Mouse (Mus musculus): ENCODE data around the gene Rnf141. TPM values are rescaled to one million over a fixed set of nuclear protein-coding genes. Genes with fewer than 3 reads are reported as not detected.
A peak's percentile ranks its signal among the peaks of the same experiment; 100 is the strongest.

Gene Rnf141
- polyA plus RNA-seq, 1 experiment from 2014 or later, result 18.3 TPM

DNA sequence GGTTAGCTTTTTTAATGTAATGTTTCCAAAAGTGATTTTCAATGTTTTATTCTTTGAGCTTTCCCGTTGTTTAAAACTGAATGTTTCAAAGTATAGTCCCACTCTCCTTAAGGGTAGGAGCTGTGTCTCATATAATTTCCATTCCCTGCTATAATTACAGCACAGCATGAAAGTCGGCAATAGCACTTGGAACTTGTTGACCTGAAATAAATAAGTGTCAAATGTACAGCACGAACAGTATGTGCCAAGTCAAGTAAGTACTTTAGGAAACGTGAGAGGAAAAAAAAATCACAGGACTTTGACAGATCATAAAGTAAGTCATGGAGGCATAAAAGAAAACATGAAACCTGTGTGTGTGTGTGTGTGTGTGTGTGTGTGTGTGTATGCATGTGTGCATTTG lies 22.2 kb downstream of the Rnf141 start:
- 75% methylated on average over 4 of the region's 4 CpGs for WGBS
- no peaks in the 10 kb centered on the region for H3K4me1 ChIP-seq
- DNase-seq (ENCODE audit: low spot score), result no peak
- H3K27ac ChIP-seq, result no peak overlapping the region
- H3K9me3 ChIP-seq (replicated peaks), result no peaks in the 10 kb centered on the region
- H3K4me3 ChIP-seq, result no peak overlapping the region
- H3K27me3 ChIP-seq (ENCODE audit: low read depth, poor library complexity, severe bottlenecking), result no peaks in the 10 kb centered on the region
- peaks cover 34% of the 10 kb centered on the region for H3K36me3 ChIP-seq

DNA sequence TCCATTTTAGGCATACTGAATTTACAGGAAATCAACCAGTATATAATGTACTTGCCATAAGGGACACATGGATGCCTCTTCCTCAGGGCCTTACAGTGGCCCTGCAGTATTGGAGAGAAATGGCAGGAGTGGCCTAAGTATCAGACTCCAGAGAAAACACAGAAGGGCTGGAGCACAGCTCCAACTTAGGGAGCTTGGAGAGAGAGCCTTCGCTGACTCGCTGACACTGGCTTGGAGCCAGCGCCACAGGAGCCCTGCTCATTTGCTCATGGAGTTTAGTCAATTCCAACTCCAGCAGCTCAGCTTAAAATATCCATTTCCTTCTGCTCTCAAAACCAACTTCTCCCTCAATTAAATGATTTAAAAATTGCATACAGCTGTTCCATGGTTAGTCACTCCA lies 22.6 kb downstream of the Rnf141 start:
- Histone ChIP-seq H3K9me3 (replicated peaks) (no peaks in the 10 kb centered on the region), H3K27ac (no peak overlapping the region), H3K4me1 (no peaks in the 10 kb centered on the region), H3K36me3 (peaks cover 32% of the 10 kb centered on the region), H3K27me3 (ENCODE audit: low read depth, poor library complexity, severe bottlenecking) (no peaks in the 10 kb centered on the region), H3K4me3 (no peak overlapping the region)
- no peak for DNase-seq (ENCODE audit: low spot score)
- whole genome bisulfite sequencing, result 91% methylated on average over 3 of the region's 3 CpGs

DNA sequence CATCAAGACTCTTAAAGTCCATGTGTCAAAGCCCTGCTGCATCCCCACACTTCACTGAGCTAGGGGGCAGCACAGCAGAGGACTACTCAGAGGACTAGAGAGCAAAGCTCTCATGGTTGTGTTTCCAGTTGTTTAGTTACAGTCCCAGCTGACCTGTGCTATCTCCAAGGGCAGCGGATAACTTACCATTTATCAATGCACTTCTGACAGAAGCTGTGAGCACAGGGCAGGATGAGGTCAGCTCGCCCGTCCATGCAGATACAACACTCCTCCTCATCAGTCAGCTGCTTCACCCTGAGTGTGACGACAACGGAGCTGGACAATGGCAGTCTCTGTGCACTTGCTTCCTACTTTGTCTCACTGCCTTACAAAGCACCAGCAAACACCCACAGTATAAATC lies 23.2 kb downstream of the Rnf141 start:
- H3K27me3 ChIP-seq (ENCODE audit: low read depth, poor library complexity, severe bottlenecking), result no peaks in the 10 kb centered on the region
- WGBS, result 56% methylated on average over 5 of the region's 5 CpGs
- no peaks in the 10 kb centered on the region for H3K9me3 ChIP-seq (replicated peaks)
- no peaks in the 10 kb centered on the region for H3K4me1 ChIP-seq
- DNase-seq (ENCODE audit: low spot score), result no peak
- peaks cover 32% of the 10 kb centered on the region for H3K36me3 ChIP-seq
- H3K4me3 ChIP-seq, result no peak overlapping the region
- no peak overlapping the region for H3K27ac ChIP-seq

DNA sequence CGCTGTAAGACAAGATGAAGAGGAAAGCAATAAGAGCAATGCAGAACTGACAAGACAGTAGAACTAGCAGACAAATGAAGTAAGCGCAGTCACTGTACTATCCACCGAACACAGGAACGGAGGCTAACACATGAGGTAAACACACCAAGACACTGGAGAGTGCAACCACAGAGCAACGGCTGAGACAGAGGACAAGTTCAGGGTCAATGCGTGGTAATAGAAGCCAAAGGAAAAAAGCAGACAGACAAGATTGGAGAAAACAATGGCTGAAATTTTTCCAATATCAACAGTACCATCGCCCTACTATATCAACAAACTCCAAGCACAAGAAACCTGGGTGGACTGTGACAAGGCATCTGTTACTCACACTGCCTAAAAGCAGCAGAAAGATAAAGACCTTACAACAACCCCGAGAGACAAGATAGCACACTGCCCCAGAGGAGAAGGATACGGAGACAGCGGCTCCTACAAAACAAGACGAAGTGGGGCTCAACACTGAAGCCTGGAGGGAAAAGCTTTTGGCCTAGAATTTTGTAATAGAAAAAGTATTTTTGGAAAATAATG lies 25.4 kb downstream of the Rnf141 start:
- no peak overlapping the region for H3K27ac ChIP-seq
- 88% methylated on average over 11 of the region's 11 CpGs for WGBS

DNA sequence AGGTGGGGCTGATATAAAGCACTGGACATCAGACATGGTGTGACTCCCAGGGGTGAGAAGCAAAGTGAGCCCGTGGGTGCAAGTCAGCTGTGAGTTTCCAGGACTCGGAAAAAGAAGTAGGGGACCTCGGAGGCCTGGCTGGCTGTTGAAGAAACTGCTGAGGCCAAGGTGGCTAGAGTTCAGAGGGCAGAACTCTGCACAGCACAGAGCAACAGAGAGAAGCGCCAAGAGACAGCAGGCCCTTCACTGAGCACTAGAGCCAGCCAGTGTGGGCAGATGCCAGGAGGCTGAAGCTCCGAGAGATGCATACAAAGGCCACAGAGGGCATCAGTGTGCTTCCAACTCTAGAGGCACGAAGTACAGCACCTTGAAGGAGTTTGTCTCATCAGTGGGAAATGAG lies 26.1 kb downstream of the Rnf141 start:
- Histone ChIP-seq H3K4me3 (no peak overlapping the region), H3K36me3 (peaks cover 12% of the 10 kb centered on the region), H3K27me3 (ENCODE audit: low read depth, poor library complexity, severe bottlenecking) (no peaks in the 10 kb centered on the region), H3K27ac (no peak overlapping the region), H3K9me3 (replicated peaks) (no peaks in the 10 kb centered on the region), H3K4me1 (peaks cover 2% of the 10 kb centered on the region; the same call in 1 of the 2 replicates)
- no peak for DNase-seq (ENCODE audit: low spot score)
- 83% methylated on average over 6 of the region's 6 CpGs for WGBS

More for the DNA sequence above, 25.4 kb downstream of the Rnf141 start:
- Histone ChIP-seq H3K36me3 (peaks cover 19% of the 10 kb centered on the region), H3K27me3 (ENCODE audit: low read depth, poor library complexity, severe bottlenecking) (no peaks in the 10 kb centered on the region), H3K4me3 (no peak overlapping the region), H3K9me3 (replicated peaks) (no peaks in the 10 kb centered on the region), H3K4me1 (peaks cover 2% of the 10 kb centered on the region; the same call in 1 of the 2 replicates)
- no peak for DNase-seq (ENCODE audit: low spot score)

DNA sequence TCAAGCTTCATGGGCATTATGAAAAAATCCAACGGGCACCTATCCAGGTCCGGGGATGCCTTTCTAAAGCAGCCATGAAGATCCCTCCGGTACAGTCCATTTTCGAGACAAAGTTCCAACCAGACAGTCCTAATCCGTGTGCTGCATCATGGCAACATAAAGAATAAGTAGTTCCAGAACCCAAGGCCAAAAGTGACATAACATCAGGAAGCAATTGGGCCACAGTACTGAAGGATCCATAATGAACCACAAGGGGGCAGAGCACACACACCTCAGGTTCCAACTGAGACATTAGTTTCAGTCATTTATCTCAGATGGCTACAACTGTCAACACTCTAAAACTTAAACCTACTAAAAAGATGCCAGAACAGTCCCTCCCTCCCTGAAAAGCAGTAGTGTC lies 28.2 kb downstream of the Rnf141 start:
- 73% methylated on average over 5 of the region's 5 CpGs for WGBS
- DNase-seq (ENCODE audit: low spot score), result peak; percentile 54

DNA sequence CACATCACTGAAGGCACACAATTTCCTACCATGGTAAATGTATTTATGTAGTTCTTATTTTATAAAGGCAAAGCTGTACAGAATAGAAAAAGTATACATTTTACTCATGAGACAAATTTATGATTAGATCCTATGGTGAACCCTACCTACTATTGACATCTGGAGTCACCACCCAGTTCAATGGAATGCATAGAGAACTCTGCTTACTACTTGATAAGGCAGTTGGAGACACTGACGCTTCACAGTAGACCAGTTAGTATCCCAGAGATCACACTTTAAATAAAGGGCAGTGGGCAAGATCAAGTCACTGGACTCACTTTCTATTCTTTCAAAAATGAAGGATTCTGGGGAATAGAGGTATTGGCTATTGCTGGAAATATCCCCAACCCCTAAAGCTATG lies 30.3 kb downstream of the Rnf141 start:
- no peak overlapping the region for H3K27ac ChIP-seq
- DNase-seq (ENCODE audit: low spot score), result no peak
- peaks cover 9% of the 10 kb centered on the region; the same call in 1 of the 2 replicates for H3K4me1 ChIP-seq
- H3K27me3 ChIP-seq (ENCODE audit: low read depth, poor library complexity, severe bottlenecking), result no peaks in the 10 kb centered on the region
- H3K36me3 ChIP-seq, result peaks cover 8% of the 10 kb centered on the region
- H3K4me3 ChIP-seq, result no peak overlapping the region
- H3K9me3 ChIP-seq (replicated peaks), result no peaks in the 10 kb centered on the region
- 91% methylated on average over 1 of the region's 1 CpGs for WGBS

More for the DNA sequence above, 28.2 kb downstream of the Rnf141 start:
- H3K27ac ChIP-seq, result no peak overlapping the region
- peaks cover 2% of the 10 kb centered on the region; the same call in 1 of the 2 replicates for H3K4me1 ChIP-seq
- H3K36me3 ChIP-seq, result peaks cover 10% of the 10 kb centered on the region
- H3K27me3 ChIP-seq (ENCODE audit: low read depth, poor library complexity, severe bottlenecking), result no peaks in the 10 kb centered on the region
- H3K9me3 ChIP-seq (replicated peaks), result no peaks in the 10 kb centered on the region
- no peak overlapping the region for H3K4me3 ChIP-seq

DNA sequence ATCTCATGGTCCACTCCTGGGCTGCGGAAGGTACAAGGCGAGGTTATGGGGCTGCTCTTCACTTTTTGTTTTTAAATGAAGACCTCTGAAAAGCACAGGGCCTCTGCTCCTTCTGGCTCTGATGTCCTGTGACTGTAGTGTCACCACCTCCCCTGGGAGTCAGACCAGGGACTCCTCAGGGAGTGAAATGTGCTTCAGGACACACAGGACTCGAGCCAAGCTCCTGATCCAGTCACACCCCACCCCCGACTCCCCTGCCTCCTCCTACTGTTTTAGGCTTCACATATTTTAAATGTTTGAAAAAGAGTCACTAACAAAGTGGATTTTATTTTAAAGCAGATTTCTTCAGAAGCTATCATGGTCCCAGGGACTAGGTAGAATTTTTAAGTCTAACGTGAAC lies 32.7 kb downstream of the Rnf141 start:
- WGBS, result 87% methylated on average over 5 of the region's 5 CpGs

DNA sequence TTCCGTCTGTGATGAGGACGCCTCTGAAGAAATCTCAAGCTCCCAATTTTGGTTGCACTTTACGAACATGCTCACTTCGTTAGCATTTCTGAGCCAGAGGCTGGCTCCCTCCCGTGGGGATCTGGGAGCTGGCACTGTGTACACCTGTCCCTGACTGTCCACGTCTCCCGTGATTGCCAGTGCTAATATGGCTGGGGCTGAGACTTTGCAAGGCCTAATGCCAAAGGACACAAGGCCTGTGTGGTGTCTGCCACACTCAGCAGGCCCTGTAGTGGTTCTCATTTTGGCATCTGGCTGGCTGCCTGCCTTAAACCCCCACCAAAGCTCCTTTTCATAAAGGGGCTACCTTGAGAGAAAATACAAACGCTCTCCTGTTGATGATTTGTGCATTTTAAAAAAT lies 33.3 kb downstream of the Rnf141 start:
- DNase-seq (ENCODE audit: low spot score), result no peak
- peaks cover 8% of the 10 kb centered on the region for H3K36me3 ChIP-seq
- H3K4me1 ChIP-seq, result peaks cover 10% of the 10 kb centered on the region; the same call in 1 of the 2 replicates
- H3K4me3 ChIP-seq, result no peak overlapping the region
- no peak overlapping the region for H3K27ac ChIP-seq
- no peaks in the 10 kb centered on the region for H3K9me3 ChIP-seq (replicated peaks)
- H3K27me3 ChIP-seq (ENCODE audit: low read depth, poor library complexity, severe bottlenecking), result no peaks in the 10 kb centered on the region
- 90% methylated on average over 8 of the region's 8 CpGs for WGBS

More for the DNA sequence above, 32.7 kb downstream of the Rnf141 start:
- Histone ChIP-seq H3K36me3 (peaks cover 8% of the 10 kb centered on the region), H3K4me1 (peaks cover 10% of the 10 kb centered on the region; the same call in 1 of the 2 replicates), H3K27ac (no peak overlapping the region), H3K27me3 (ENCODE audit: low read depth, poor library complexity, severe bottlenecking) (no peaks in the 10 kb centered on the region), H3K9me3 (replicated peaks) (no peaks in the 10 kb centered on the region), H3K4me3 (no peak overlapping the region)
- no peak for DNase-seq (ENCODE audit: low spot score)

DNA sequence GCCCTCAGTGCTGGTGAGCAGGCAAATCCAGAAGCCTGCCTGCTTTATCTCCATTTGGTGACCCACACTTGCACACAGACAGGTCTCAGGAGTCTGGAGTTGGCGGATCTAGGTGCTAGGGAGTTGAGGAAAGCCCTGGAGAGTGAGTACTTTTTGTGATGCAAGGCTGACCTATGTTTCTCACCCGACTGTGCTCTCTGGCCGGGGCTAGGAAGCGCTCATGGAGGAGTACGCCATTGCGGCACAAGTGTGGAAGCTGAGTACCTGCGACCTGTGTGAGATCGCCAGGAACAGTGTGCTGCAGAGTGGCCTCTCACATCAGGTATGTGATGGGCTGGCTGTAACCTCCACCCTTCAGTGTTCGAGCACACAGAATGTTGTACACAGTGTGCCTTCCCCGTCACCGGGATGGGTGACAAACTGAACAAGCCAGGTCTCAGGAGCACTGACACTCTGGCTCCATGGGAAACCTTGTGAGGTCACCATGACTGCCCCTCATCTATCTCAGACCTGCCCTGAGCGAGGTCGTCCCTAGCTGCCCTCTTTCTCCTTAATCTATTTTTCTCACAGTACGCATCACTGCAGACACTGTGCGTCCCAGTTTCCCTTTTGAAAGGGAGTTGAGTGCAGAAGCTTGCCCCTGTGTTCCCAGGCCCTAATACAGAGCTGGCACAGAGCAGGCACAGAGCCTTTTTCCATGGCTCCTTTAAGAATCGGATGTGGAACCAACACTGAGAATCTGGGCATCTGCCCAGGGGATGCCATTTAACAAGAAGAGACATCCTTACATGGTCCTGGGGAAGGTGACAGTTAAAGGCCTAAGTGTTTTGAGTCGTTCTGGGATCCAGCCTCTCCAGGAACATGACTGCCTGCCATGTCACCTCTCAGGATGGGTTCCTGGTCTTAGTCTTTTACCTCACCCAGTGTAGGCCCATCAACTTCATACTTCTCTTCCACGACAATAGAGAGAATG lies 34.4 kb downstream of the Rnf141 start:
- Histone ChIP-seq H3K27me3 (ENCODE audit: low read depth, poor library complexity, severe bottlenecking) (no peaks in the 10 kb centered on the region), H3K4me3 (no peak overlapping the region), H3K4me1 (peaks cover 8% of the 10 kb centered on the region; the same call in 1 of the 2 replicates), H3K36me3 (peaks cover 8% of the 10 kb centered on the region), H3K27ac (no peak overlapping the region), H3K9me3 (replicated peaks) (no peaks in the 10 kb centered on the region)
- no peak for DNase-seq (ENCODE audit: low spot score)
- 87% methylated on average over 18 of the region's 18 CpGs for WGBS

DNA sequence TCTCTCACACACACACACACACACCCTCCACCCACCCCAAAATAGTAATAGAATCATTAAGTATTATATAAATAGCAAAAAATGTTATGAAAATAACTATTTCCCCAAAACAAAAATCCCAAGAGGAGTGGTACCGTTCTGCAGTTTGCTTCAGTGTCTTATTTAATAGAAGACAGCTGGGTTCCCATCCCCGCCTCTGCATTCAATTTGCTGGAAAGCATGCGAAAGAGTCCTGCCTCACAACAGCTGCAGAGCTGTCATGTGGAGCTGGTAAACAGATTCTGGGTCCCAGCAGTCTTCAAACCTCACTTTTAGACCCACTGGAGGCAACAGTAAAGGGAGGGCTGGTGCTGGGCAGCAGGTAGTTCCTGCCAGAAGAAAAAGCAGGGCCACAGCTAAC lies 35.3 kb downstream of the Rnf141 start:
- Histone ChIP-seq H3K9me3 (replicated peaks) (no peaks in the 10 kb centered on the region), H3K36me3 (peaks cover 8% of the 10 kb centered on the region), H3K4me3 (no peak overlapping the region), H3K4me1 (peaks cover 8% of the 10 kb centered on the region; the same call in 1 of the 2 replicates), H3K27me3 (ENCODE audit: low read depth, poor library complexity, severe bottlenecking) (no peaks in the 10 kb centered on the region), H3K27ac (no peak overlapping the region)
- 30% methylated on average over 3 of the region's 3 CpGs for WGBS
- no peak for DNase-seq (ENCODE audit: low spot score)

DNA sequence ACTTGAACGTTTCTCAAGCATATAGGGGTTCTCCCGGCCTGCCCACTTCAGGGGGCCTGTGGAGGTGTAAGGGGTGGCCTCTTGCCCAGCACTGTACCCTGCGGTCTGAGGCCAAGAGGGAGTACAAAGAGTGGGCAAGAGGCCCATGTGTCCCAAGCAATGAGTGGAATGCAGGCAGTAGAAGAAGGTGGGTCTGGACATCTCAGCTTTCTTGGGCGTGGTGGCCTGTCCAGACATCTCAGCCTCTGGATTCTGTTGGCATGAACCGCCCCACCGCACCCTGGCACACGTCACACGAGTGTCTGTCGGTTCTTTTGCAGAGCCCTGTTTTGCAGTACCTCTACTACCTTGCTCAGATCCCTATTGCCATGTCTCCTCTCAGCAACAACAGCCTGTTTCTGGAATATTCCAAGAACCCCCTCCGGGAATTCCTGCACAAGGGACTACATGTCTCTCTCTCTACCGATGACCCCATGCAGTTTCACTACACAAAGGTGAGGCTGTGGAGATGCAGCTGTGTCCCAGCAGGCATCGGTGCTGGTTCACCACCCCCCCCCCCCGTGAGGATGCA lies 36.7 kb downstream of the Rnf141 start:
- no peak overlapping the region for H3K27ac ChIP-seq
- H3K9me3 ChIP-seq (replicated peaks), result no peaks in the 10 kb centered on the region
- no peak overlapping the region for H3K4me3 ChIP-seq
- no peaks in the 10 kb centered on the region for H3K27me3 ChIP-seq (ENCODE audit: low read depth, poor library complexity, severe bottlenecking)
- 93% methylated on average over 13 of the region's 13 CpGs for WGBS
- H3K4me1 ChIP-seq, result peaks cover 8% of the 10 kb centered on the region; the same call in 1 of the 2 replicates
- no peak for DNase-seq (ENCODE audit: low spot score)
- peaks cover 3% of the 10 kb centered on the region for H3K36me3 ChIP-seq

DNA sequence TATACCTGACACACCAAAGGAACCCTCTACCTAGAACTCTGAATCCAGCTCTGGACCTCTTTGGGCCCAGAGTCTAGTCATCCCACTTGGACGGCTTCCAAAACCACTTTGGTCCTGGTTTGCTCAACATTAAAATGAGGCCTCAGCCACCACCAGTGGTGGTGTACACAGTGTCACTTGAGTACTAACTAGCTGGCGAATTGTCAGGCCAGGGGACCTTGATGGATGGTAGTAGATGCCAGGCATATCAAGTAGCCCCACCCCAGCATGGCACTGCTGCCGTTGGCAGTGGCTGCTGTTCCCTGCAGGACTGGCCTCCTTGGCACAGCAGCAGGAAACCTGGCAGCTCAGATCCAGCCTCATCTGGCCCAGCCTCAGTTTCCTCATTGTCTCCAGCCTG lies 40.0 kb downstream of the Rnf141 start:
- no peak overlapping the region for H3K27ac ChIP-seq
- WGBS, result 81% methylated on average over 3 of the region's 3 CpGs
- H3K4me3 ChIP-seq, result no peak overlapping the region
- H3K9me3 ChIP-seq (replicated peaks), result no peaks in the 10 kb centered on the region
- H3K36me3 ChIP-seq, result no peaks in the 10 kb centered on the region
- no peak for DNase-seq (ENCODE audit: low spot score)
- H3K4me1 ChIP-seq, result peaks cover 3% of the 10 kb centered on the region; the same call in 1 of the 2 replicates
- H3K27me3 ChIP-seq (ENCODE audit: low read depth, poor library complexity, severe bottlenecking), result no peaks in the 10 kb centered on the region

All from limb, embryonic 10.5 days (tissue).